Mouse (Mus musculus) monocyte, adult 2 months (primary cell): Measurements from ENCODE around the gene Gatad2a.
A peak's percentile ranks its signal among the peaks of the same experiment; 100 is the strongest.
"Not testable (repeated sequence)": the region's sequence is repeated elsewhere in the genome, so short reads cannot be mapped to it uniquely, and the experiment has no call there.

ENCODE experiments used
- DNase-seq, 2 experiments: peaks; one replicate each; pipeline ENCODE4 v3.0.0; 2022; ENCODE audit warnings: low spot score in 2 of 2, low read depth in 1 of 2

Gatad2a gene

DNA sequence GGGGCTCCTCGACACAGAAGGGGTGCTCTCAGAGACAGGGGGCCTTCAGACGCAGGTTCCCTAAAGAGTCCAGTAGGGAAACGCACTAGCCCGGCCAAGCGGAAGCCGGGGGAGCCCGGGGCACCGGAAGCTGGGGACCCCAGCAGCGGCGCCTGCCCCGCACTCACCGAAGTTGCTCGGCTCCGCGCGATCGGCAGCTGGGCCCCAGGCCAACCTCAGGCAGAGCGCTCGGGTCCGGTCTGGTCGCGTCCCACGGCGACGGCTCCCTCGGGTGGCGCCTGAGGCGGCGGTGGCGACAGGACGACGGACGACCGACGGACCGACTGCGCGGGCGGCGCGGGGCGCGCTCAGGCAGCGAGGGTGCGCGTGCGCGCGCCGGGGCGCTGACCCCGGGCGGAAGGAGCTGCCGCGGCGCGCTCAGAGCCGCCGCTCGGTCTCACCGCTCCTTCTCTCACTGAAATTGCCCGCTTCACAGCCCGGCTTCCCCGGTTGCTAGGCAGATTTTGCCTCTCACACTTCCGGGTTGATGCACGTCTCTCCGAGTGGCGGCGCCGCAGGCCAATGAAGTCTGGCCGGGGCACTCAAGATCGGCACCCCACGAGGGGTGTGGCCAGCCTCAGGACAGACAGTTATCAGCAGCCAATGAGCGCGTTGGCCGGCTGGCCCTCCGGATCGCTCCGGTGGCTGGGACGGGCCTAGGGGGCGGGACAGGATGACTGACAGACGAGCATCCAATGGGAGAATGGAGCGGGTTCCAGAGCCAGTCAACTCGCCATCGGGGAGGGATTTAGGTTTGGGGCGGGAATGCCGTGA, at the start of gene Gatad2a:
Gene Gatad2a (minus strand): TSS at position 609 of the 813 bp plus-strand sequence.
- peak; percentile 100 for DNase-seq

DNA sequence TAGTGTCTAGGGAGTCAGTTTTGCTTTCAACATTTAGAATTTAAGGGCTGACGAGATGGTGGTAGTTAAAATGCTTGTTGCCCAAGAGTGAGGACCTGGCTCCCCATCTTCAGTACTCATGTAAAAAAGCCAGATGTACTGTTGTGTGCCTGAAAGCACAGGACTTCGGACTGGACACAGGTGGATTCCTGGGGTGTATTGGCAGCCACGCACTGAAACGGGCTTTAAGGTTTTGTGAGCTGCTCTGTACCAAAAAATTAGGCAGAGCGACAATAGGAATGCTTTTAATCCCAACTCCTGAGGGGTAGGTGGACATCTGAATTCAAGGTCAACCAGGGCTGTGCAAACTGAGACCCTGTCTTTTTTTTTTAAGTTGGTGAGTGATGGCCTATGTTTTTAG, 47.8 kb upstream of the Gatad2a start:
- no peak for DNase-seq

DNA sequence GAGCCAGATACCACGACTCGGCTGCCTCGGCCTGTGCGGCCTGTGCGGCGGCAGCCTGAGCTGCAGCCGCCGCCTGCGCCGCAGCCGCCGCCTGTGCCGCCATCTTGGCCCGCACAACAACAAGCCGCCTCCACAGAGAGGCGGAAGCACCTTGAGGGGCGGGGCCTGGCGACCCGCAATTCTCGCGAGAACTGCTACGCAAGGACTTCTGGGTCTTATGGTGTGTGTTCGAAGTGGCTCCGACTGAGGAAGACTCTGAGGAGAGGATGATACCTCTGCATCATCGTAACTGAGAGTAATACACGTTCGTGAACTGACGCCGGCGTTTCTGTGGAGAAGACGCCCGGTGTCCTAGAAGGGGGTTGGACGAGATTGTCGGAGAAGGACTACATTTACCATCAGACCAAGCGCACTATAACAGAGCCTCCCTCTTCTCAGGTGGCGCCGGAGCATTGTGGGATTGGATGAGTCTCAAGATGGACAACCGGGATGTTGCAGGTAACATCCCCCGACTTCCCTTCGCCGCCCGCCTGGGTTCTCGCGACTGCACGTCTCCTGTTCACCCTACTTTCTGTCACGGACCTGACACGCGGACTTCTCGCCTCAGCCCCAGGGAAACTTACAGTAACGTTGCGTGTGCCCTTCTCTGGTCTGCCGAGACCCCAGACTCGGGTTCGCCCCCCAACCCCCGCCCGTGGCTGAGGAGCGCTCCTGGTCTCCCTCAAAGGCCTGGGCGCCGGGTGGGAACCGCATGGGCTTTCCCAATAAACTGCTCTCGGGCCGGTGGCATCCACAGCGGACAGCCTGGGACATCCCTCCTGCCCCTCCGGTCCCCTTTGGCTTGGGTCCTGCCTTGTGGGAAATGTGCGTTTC, 46.6 kb upstream of the Gatad2a start, which contains the start of the genes Mau2 and Sugp1:
Gene Mau2 (minus strand): TSS at position 152 of the 873 bp plus-strand sequence.
Gene Sugp1 (plus strand): TSS at position 231 of the 873 bp plus-strand sequence.
- DNase-seq: peak; percentile 87 to 96

GRCm38 (mm10) chr8:70041885-70042546, 45.8 kb upstream of the Gatad2a start:
- DNase-seq: peak in 1 of 2 experiments; percentile 6

- no peak for DNase-seq
These were observed 41.8 kb upstream of the Gatad2a start for GRCm38 (mm10) chr8:70037994-70038393.

DNA sequence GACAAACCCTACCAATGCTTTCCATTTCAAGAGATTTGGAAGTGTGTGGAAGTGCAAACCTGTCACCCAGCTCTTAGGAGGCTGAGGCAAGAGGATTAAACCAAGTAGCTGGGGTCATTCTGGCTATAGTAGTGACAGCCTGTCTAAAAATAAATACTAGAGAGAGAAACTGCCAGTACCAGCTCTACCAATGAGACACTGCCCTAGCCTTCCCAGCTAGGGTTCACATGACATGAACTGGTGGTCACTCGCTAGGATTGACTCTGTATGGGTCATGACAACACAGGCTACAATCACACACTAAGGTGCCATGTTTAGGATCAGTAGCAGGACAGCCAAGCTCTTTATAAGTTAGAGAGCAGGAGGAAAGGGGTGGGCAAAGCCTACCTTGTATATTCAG, 34.1 kb upstream of the Gatad2a start:
- no peak for DNase-seq

DNA sequence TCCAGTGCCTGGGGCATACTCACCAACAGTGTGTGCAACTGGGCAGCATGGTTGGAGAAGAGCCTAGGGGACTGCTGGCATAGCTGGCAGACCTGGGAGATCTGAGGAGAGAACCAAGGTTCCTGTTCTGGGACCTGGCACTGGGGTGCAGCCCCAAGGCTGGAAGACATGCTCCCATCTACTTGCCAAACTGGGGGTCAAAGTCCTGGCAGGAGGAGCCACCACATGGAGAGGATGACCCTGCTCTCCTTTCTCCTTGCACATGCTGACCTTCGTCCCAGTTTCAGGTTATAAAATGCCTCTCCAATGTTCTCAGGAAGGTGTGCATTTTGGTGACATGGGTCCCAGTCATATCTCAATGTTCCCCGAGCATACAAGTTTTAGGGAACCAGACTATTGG, 30.0 kb upstream of the Gatad2a start:
- DNase-seq: no peak

DNA sequence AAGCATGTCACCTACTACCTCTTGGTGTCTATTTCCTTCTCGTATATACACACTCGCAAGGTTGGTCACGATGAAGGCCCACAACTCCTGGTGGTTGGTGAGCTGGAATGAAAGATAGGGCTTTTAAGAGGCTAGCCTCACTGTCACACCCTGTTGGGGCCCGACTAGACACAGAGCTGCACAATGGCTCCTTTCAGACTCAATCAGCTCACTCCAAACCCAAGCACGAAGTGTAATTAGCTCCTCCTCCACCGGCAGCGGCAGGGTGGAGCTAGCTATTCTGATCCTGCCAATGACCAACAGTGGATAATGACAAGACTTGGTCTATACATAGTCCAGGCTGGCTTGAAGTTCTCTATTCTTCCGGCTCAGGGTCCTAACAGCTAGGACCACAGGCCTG, 27.4 kb upstream of the Gatad2a start:
- DNase-seq: no peak

- no peak for DNase-seq
These were observed 18.8 kb upstream of the Gatad2a start for GRCm38 (mm10) chr8:70015017-70015416.

GRCm38 (mm10) chr8:70012763-70013162, 16.6 kb upstream of the Gatad2a start:
- DNase-seq: no peak

DNA sequence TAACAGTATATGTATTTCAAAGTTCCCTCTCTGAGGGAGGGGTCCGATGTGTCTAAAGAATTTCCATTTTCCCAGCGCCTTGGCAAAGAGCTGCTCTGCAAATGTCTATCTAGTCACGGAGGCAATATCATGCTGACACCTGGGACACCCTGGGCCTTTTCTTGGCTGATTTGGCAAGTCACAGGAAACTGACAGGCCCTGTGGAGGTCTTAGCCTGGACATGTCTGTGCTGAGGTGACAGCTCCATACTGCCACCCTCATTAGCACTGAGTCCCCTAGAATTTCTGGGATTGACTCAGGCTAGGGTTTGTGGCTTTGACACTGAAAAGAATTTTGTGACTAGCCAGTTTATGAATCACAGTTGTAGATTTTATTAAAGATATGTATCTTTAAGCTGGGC, 16.2 kb upstream of the Gatad2a start:
- DNase-seq: no peak

- not testable (repeated sequence) for DNase-seq
These were observed 14.6 kb upstream of the Gatad2a start for GRCm38 (mm10) chr8:70010796-70011195.

GRCm38 (mm10) chr8:70005178-70005577, 9.0 kb upstream of the Gatad2a start:
- no peak for DNase-seq

- no peak for DNase-seq
These were observed 8.2 kb upstream of the Gatad2a start for GRCm38 (mm10) chr8:70004345-70004744.

- DNase-seq: no peak
These were observed 7.0 kb upstream of the Gatad2a start for GRCm38 (mm10) chr8:70003204-70003657.

DNA sequence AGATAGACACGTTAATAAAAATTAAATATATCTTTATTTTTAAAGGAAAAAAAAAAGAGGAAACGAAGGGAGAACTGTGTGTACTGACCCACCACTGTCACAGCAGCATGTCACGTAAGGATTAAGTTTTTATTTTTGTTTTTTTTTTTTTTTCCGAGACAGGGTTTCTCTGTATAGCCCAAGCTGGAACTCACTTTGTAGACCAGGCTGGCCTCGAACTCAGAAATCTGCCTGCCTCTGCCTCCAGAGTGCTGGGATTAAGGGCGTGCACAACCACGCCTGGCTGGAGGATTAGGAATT, 5.7 kb upstream of the Gatad2a start:
- DNase-seq: not testable (repeated sequence)

DNA sequence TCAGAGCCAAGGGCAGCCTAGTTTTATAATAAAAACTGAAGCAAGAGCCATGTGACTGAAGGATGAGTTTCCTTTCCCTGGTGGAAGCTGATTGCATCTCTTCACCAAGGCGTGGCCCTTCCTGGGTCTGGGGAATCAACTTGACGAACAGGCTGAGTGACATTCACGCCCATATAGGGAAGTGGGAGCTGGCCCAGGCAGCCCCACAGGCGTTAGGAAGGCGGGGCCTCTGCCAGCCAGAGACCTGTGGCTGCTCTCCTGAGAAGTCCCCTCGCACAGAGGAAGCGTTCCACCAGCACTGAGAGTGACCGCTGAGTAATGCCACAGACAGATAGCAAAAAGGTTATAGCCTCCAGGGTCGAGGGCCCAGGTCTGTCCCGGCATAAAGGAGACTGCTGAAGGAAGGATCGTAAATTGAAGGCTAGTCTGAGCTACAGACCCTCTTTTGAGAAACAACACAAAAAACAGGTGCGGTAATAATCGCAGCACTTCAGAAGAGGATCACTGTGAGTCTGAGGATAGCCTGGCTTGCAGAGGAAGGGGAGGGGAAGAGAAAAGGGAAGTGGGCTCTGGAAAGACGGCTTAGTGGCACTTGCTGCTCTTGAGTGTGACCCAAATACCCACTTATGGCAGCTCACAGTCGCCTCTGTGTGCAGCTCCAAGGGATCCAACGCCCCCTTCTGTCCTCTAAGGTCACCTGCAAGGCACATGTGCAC, 5.2 kb upstream of the Gatad2a start:
- peak; percentile 78 to 84 for DNase-seq

- no peak for DNase-seq
These were observed 4.0 kb upstream of the Gatad2a start for GRCm38 (mm10) chr8:70000226-70000625.

DNA sequence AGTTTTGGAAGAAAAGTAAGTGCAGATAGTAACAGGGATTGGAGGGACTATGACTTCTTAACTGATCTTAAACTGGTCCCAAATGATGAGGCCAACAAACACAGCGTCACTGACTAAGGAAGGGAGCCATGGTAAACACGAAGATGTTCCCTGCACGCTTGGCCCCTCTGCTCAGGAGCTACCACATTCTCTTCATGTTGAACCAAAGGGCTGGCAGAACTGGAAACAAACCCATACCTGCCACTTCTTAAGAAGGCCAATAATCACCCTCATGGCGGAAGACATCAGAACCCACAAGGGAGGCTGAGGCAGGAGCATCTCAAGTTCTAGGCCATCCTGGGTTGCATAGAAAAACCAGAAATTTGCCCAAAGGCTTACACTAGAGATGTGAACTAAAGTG, 3.1 kb upstream of the Gatad2a start:
- no peak for DNase-seq

DNA sequence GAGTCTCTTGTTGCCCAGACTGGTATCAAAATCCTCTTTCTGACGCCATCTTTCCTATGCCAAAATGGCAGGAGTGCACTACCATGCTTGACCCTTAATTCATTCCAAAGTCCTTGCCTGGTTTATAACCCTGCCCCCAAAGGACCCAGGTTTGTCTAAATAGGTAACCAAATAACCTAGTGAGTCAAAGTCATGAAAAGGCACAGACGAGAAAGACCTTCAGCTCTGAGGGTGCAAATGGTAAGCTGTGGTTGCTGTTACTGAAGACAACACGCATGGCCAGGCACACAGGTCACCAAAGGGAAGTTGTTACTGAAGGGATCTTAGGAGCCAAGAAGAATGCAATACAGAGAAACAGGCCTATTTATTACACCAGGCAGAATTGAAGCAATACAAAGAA, 2.5 kb upstream of the Gatad2a start:
- no peak for DNase-seq
